11 mouse cellular contexts compared by ENCODE assay signal in the genomic region with DNA sequence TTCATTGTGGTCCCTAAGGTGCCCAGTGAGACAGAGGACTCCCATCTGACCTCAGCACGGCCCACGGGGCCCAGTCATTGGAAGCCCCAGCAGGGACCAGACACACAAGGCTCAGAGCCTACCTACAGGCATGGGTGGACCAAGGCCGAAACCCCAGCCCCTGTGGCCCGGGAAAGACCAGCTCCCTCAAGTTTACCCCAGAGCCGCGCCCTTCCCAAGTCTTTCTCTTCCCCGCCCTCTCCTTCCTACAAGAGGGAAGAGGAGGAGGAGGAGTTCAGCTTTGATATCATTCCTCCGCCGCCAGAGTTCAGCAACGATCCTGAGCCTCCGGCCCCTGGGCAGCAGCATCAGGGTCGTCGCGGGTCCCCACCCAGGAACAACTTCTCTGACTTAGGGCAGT. TPM values are rescaled to one million over a fixed set of nuclear protein-coding genes. Genes with fewer than 3 reads are reported as not detected.
DNase-seq lines count a peak whose midpoint lies in the region; ATAC-seq lines count a peak whose summit lies in the region.
"Had no signal": no experiment of that assay in that cellular context is flagged by ENCODE, and none has a peak within 500 bp of the region (broad histone marks: within the 10 kb centered on the region; RNA-seq: fewer than 3 reads in every experiment).

No protein-coding gene starts in this region.

- peak overlapping the region; percentile 55 for H3K4me3 ChIP-seq in heart, embryonic 10.5 days
- no peak overlapping the region; the same call in 1 of the 2 replicates for H3K4me3 ChIP-seq in hindbrain, embryonic 14.5 days (replicated peaks; ENCODE audit: low read length)
- H3K4me3 ChIP-seq in midbrain, embryonic 11.5 days (ENCODE audit: low read depth, low read length) = peak overlapping the region; percentile 21
- H3K4me3 ChIP-seq: myocyte had no signal

- no peak for DNase-seq in heart, embryonic 10.5 days (ENCODE audit: low spot score)
- DNase-seq in heart, postnatal 36 days = no peak
- peak; percentile 60 for DNase-seq in ZHBTc4 (ENCODE audit: low read depth, low spot score)
- no peak for DNase-seq in hindbrain, embryonic 14.5 days (ENCODE audit: low spot score)
- DNase-seq in midbrain, embryonic 11.5 days (ENCODE audit: low spot score, missing footprints) = no peak
- no peak for DNase-seq in cerebellum, adult 8-10 months
- no peak for DNase-seq in c-Kit-positive CD71-positive TER-119-positive erythroid progenitor cells, embryonic 14.5 days (ENCODE audit: low spot score)
- DNase-seq in adrenal gland, postnatal 14 days = no peak
- DNase-seq: adrenal gland, postnatal 10 days; kidney, postnatal 25 days had no signal

- peaks cover 73% of the 10 kb centered on the region for H3K27me3 ChIP-seq in heart, embryonic 10.5 days (ENCODE audit: insufficient read depth, poor library complexity, severe bottlenecking)
- H3K27me3 ChIP-seq in hindbrain, embryonic 14.5 days (ENCODE audit: control insufficient read depth, insufficient read depth, low read length) = peaks cover 29% of the 10 kb centered on the region
- peaks cover 24% of the 10 kb centered on the region for H3K27me3 ChIP-seq in midbrain, embryonic 11.5 days (ENCODE audit: control insufficient read depth, insufficient read depth, low read length)

- intact Hi-C loops in heart, postnatal 36 days (cut with DNase I) = no loop called here

- ATAC-seq in hindbrain, embryonic 14.5 days (ENCODE audit: low FRiP score) = no peak
- ATAC-seq in midbrain, embryonic 11.5 days (ENCODE audit: low FRiP score) = no peak

- WGBS in heart, embryonic 10.5 days = 17% methylated on average over 11 of the region's 14 CpGs
- 11% methylated on average over 14 of the region's 14 CpGs for WGBS in hindbrain, embryonic 14.5 days
- WGBS in midbrain, embryonic 11.5 days = 16% methylated on average over 14 of the region's 14 CpGs

- H3K9me3 ChIP-seq in heart, embryonic 10.5 days = no peaks in the 10 kb centered on the region
- no peaks in the 10 kb centered on the region for H3K9me3 ChIP-seq in hindbrain, embryonic 14.5 days (ENCODE audit: control insufficient read depth, low read length)
- H3K9me3 ChIP-seq in midbrain, embryonic 11.5 days (ENCODE audit: control insufficient read depth, low read length) = no peaks in the 10 kb centered on the region

- 0 out of 2 replicates have a peak overlapping the region, but pooled peaks have one; percentile 8 for H3K4me2 ChIP-seq in hindbrain, embryonic 14.5 days (replicated peaks)
- H3K4me2 ChIP-seq in midbrain, embryonic 11.5 days = peak overlapping the region; percentile 36

- H3K4me1 ChIP-seq in heart, embryonic 10.5 days = peaks cover 72% of the 10 kb centered on the region
- no peaks in the 10 kb centered on the region for H3K4me1 ChIP-seq in hindbrain, embryonic 14.5 days (replicated peaks; ENCODE audit: control insufficient read depth, insufficient read depth, low read length)
- peaks cover 2% of the 10 kb centered on the region; the same call in 1 of the 2 replicates for H3K4me1 ChIP-seq in midbrain, embryonic 11.5 days (ENCODE audit: control insufficient read depth, insufficient read depth, low read length)

- no peak overlapping the region for H3K9ac ChIP-seq in hindbrain, embryonic 14.5 days
- H3K9ac ChIP-seq in midbrain, embryonic 11.5 days (ENCODE audit: low read length) = peak overlapping the region; percentile 13

- peaks cover 10% of the 10 kb centered on the region for H3K36me3 ChIP-seq in heart, embryonic 10.5 days
- H3K36me3 ChIP-seq in hindbrain, embryonic 14.5 days (replicated peaks; ENCODE audit: control insufficient read depth, insufficient read depth) = no peaks in the 10 kb centered on the region
- H3K36me3 ChIP-seq in midbrain, embryonic 11.5 days (ENCODE audit: control insufficient read depth, insufficient read depth, low read length) = no peaks in the 10 kb centered on the region

- H3K27ac ChIP-seq in heart, embryonic 10.5 days = peak overlapping the region; percentile 84
- no peak overlapping the region for H3K27ac ChIP-seq in hindbrain, embryonic 14.5 days
- no peak overlapping the region for H3K27ac ChIP-seq in midbrain, embryonic 11.5 days (ENCODE audit: low read depth, low read length)

RNA-seq across cellular contexts. Expression of gene 1700001C19Rik, which starts 30.9 kb away (rescaled TPM):
- 0.63 and 1.3 TPM in 2 replicates for polyA plus RNA-seq in heart, embryonic 10.5 days (2016; fragmentation: Nextera tagmentation; extraction: Ambion mirVana)
- total RNA-seq in heart, postnatal 36 days (2021) = not detected
- 0.37 and 0.47 TPM in 2 replicates for polyA plus RNA-seq in hindbrain, embryonic 14.5 days (2014; fragmentation: Nextera tagmentation; extraction: Ambion mirVana)
- 0.18 and 0.41 TPM in 2 replicates for polyA plus RNA-seq in midbrain, embryonic 11.5 days (2014; fragmentation: Nextera tagmentation; extraction: Ambion mirVana)
- 0.82 TPM in 1 of 2 replicates, not detected in the other for total RNA-seq in adrenal gland, postnatal 14 days (2021)
- polyA plus RNA-seq: myocyte had no signal

RNA-seq across cellular contexts. Expression of gene AI661453, which starts 31.6 kb away (rescaled TPM):
- 0.99 and 1.1 TPM in 2 replicates for polyA plus RNA-seq in heart, embryonic 10.5 days (2016; fragmentation: Nextera tagmentation; extraction: Ambion mirVana)
- total RNA-seq in heart, postnatal 36 days (2021) = 1 to 10 TPM; 1.6 to 1.8 TPM
- polyA plus RNA-seq in hindbrain, embryonic 14.5 days (2014; fragmentation: Nextera tagmentation; extraction: Ambion mirVana) = 0.23 and 0.31 TPM in 2 replicates
- polyA plus RNA-seq in midbrain, embryonic 11.5 days (2014; fragmentation: Nextera tagmentation; extraction: Ambion mirVana) = 0.07 and 0.30 TPM in 2 replicates
- 1.4 and 1.7 TPM in 2 replicates for total RNA-seq in adrenal gland, postnatal 14 days (2021)

RNA-seq across cellular contexts. Expression of gene Taf8, which starts 34.0 kb away (rescaled TPM):
- polyA plus RNA-seq in heart, embryonic 10.5 days (2016; fragmentation: Nextera tagmentation; extraction: Ambion mirVana) = 23.0 and 28.5 TPM in 2 replicates
- 10 to 100 TPM; 12.0 to 13.6 TPM for total RNA-seq in heart, postnatal 36 days (2021)
- 16.4 and 16.9 TPM in 2 replicates for polyA plus RNA-seq in hindbrain, embryonic 14.5 days (2014; fragmentation: Nextera tagmentation; extraction: Ambion mirVana)
- 25.5 TPM in 2 replicates for polyA plus RNA-seq in midbrain, embryonic 11.5 days (2014; fragmentation: Nextera tagmentation; extraction: Ambion mirVana)
- total RNA-seq in adrenal gland, postnatal 14 days (2021) = 22.9 and 23.9 TPM in 2 replicates

RNA-seq across cellular contexts. Expression of gene Ccnd3, which starts 36.8 kb away (rescaled TPM):
- 552 and 644 TPM in 2 replicates for polyA plus RNA-seq in heart, embryonic 10.5 days (2016; fragmentation: Nextera tagmentation; extraction: Ambion mirVana)
- total RNA-seq in heart, postnatal 36 days (2021) = 10 to 100 TPM; 79.8 to 88.7 TPM
- polyA plus RNA-seq in hindbrain, embryonic 14.5 days (2014; fragmentation: Nextera tagmentation; extraction: Ambion mirVana) = 78.9 and 80.3 TPM in 2 replicates
- 175 and 194 TPM in 2 replicates for polyA plus RNA-seq in midbrain, embryonic 11.5 days (2014; fragmentation: Nextera tagmentation; extraction: Ambion mirVana)
- total RNA-seq in adrenal gland, postnatal 14 days (2021) = 228 and 248 TPM in 2 replicates
